Mouse (Mus musculus) midbrain, embryonic 13.5 days (tissue): ENCODE measurements around the gene Dmac2. TPM values are rescaled to one million over a fixed set of nuclear protein-coding genes. Genes with fewer than 3 reads are reported as not detected.

Source experiments
- ATAC-seq: fragments of 200-750 bp; cut with Nextera tagmentation; 2 replicates; pipeline ENCODE4 v1.8.0; 2017; ENCODE audit warnings: mild to moderate bottlenecking, moderate TSS enrichment, moderate library complexity
- H3K27ac ChIP-seq: fragments of 300-500 bp; sonication (generic); 2 replicates; pipeline ENCODE4 v1.5.1; 2015; ENCODE audit warnings: inconsistent platforms, mild to moderate bottlenecking, moderate library complexity
- H3K27me3 ChIP-seq: fragments of 300-500 bp; sonication (generic); 2 replicates; pipeline ENCODE4 v1.6.1; 2015; ENCODE audit warnings: mild to moderate bottlenecking, inconsistent platforms
- H3K36me3 ChIP-seq: fragments of 300-500 bp; sonication (generic); 2 replicates; pipeline ENCODE4 v1.6.1; 2015; ENCODE audit warnings: mild to moderate bottlenecking, inconsistent platforms
- H3K4me1 ChIP-seq: fragments of 300-500 bp; sonication (generic); replicated peaks from 2 replicates; pipeline ENCODE4 v1.6.1; 2015; ENCODE audit warnings: inconsistent platforms
- H3K4me2 ChIP-seq: fragments of 300-500 bp; sonication (generic); replicated peaks from 2 replicates; pipeline ENCODE4 v1.6.1; 2015; ENCODE audit warnings: moderate library complexity, mild to moderate bottlenecking, inconsistent platforms
- H3K4me3 ChIP-seq: fragments of 300-500 bp; sonication (generic); replicated peaks from 2 replicates; pipeline ENCODE4 v1.5.1; 2015; ENCODE audit warnings: mild to moderate bottlenecking, inconsistent platforms
- H3K9ac ChIP-seq: fragments of 300-500 bp; sonication (generic); replicated peaks from 2 replicates; pipeline ENCODE4 v1.6.1; 2015; ENCODE audit warnings: mild to moderate bottlenecking, inconsistent platforms
- H3K9me3 ChIP-seq: fragments of 300-500 bp; sonication (generic); 2 replicates; pipeline ENCODE4 v1.6.1; 2016; ENCODE audit warnings: mild to moderate bottlenecking, inconsistent platforms
- WGBS: fragments of 180-500 bp; shearing (Covaris S2); methylation state at CpG from one replicate; pipeline ENCODE4 v1.1.7; 2015; 5-methylcytosine and 5-hydroxymethylcytosine counted together
- polyA plus RNA-seq: library from polyadenylated mRNA; unstranded; fragments of >200 nt; fragmentation: Nextera tagmentation; extraction: Ambion mirVana; gene quantifications from 2 replicates; pipeline ENCODE4 v1.2.1, GENCODE M21; 2015

The Dmac2 gene
- polyA plus RNA-seq, 1 experiment from 2014 or later, result 34.2 TPM

DNA sequence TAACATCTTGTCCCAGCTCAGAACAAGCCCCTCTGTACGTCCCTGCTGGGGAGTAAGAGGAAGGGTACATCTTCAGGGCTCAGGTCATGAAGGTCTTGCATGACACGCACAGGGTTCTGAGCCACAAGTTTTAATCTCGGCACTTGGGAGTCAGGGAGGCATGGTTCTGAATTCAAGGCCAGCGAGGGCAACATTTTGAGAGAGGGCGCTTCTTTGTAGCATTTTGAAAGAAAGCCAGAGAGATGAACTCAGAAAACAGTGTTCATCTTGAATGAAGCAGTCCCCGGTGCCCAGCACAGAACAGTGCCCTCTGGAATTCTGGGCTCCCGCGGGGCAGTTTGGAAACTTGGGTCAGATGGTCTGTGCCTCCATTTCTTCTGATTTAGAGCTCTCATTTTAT lies 47.2 kb downstream of the Dmac2 start:
- 93% methylated on average over 8 of the region's 8 CpGs for WGBS
- Histone ChIP-seq H3K27ac (no peak overlapping the region), H3K9ac (no peak overlapping the region), H3K9me3 (no peaks in the 10 kb centered on the region), H3K4me2 (no peak overlapping the region), H3K4me3 (no peak overlapping the region), H3K4me1 (no peaks in the 10 kb centered on the region), H3K36me3 (peaks cover 57% of the 10 kb centered on the region), H3K27me3 (no peaks in the 10 kb centered on the region)
- ATAC-seq, result no peak

DNA sequence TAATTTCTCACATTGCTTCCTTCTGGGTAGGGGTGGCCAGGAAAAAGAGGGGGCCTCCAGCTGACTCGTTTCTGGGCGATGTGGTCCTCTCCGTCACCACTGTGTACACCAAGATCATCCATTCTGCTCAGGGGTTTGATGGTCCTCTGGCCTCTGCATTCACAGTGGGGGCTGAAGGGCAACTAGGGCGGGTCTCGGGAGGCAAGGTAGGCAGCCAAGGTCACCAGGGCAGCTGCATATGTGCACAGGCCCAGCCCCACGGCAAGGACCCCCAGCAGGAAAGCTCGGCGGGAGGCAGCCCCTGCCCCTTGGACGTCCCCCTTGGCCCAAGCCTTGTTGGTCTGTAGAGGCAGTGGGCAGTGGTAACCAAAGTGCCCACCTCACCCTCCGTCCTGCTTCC lies 49.9 kb downstream of the Dmac2 start:
- H3K36me3 ChIP-seq, result peaks cover 48% of the 10 kb centered on the region
- H3K27me3 ChIP-seq, result peaks cover 13% of the 10 kb centered on the region
- H3K27ac ChIP-seq, result no peak overlapping the region
- ATAC-seq, result no peak
- WGBS, result 89% methylated on average over 10 of the region's 10 CpGs
- H3K4me2 ChIP-seq, result no peak overlapping the region
- no peaks in the 10 kb centered on the region for H3K9me3 ChIP-seq
- no peaks in the 10 kb centered on the region for H3K4me1 ChIP-seq
- no peak overlapping the region for H3K4me3 ChIP-seq
- no peak overlapping the region for H3K9ac ChIP-seq

DNA sequence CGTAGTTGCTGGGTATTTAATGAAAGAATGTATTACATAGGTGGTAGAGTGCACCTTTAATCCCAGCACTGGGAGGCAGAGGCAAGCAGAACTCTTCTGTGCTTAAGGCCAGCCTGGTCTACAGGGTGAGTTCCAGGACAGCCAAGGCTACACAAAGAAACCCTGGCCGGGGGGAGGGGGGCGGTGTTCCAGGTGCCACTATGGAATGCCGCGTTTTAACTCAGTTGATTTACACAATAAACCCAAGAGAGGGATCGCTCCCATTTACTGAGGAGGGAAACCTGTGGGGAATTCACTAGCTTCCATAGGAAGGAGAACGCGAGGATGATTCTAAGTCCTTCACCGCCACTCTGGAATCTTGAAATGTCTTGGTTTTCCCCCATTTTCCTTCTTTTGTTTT lies 50.4 kb downstream of the Dmac2 start:
- Histone ChIP-seq H3K36me3 (peaks cover 43% of the 10 kb centered on the region), H3K4me1 (no peaks in the 10 kb centered on the region; the same call in 1 of the 2 replicates), H3K4me3 (no peak overlapping the region), H3K9ac (no peak overlapping the region), H3K27ac (no peak overlapping the region), H3K9me3 (no peaks in the 10 kb centered on the region), H3K4me2 (no peak overlapping the region), H3K27me3 (peaks cover 18% of the 10 kb centered on the region)
- no peak for ATAC-seq
- 88% methylated on average over 9 of the region's 9 CpGs for WGBS

DNA sequence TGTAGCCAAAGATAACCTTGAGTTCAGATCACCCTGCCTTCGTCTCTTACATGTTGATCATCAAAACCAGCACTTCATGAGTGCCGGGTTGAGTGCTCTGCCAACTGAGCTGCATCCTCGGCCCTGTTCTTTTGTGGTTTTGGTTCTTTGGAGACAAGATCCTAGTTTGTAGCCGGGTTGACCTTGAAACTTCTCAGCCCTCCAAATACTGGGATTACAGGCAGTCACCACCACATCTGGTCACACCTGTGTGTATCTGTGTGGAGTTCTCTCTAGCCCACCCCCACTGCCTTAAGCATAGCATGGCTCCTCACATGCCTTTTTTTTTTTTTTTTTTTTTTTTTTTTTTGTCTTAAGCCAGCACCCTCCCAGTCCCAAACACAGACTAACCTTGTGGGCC lies 50.9 kb downstream of the Dmac2 start:
- H3K27me3 ChIP-seq, result peaks cover 22% of the 10 kb centered on the region
- peaks cover 38% of the 10 kb centered on the region for H3K36me3 ChIP-seq
- WGBS, result 90% methylated on average over 4 of the region's 4 CpGs
- H3K4me1 ChIP-seq, result peaks cover 4% of the 10 kb centered on the region
- H3K9me3 ChIP-seq, result no peaks in the 10 kb centered on the region
- no peak overlapping the region for H3K9ac ChIP-seq
- no peak overlapping the region for H3K27ac ChIP-seq
- no peak for ATAC-seq
- H3K4me3 ChIP-seq, result no peak overlapping the region
- H3K4me2 ChIP-seq, result no peak overlapping the region

DNA sequence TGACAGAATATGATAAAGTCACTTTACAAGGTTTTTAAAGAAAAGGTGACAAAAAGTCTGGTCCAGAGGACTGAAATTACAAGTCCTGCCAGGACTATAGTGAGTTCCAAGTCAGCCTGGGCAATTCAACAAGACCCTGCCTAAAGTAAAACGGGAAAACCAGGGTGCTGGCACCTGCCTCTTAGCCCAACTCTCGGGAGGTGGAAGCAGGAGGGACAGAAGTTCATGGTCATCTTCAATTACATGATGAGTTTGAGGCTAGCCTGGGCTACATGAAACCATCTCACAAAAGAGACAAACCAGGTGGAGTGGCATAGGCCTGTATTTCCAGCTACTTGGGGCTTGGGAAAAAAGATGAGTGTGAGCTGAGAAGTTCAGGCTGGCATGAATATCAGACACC lies 52.5 kb downstream of the Dmac2 start:
- no peak overlapping the region for H3K27ac ChIP-seq
- ATAC-seq, result no peak
- H3K4me3 ChIP-seq, result no peak overlapping the region
- H3K9ac ChIP-seq, result no peak overlapping the region
- H3K9me3 ChIP-seq, result no peaks in the 10 kb centered on the region
- H3K4me2 ChIP-seq, result no peak overlapping the region
- peaks cover 22% of the 10 kb centered on the region for H3K36me3 ChIP-seq
- H3K4me1 ChIP-seq, result peaks cover 6% of the 10 kb centered on the region
- 83% methylated on average over 2 of the region's 2 CpGs for WGBS
- peaks cover 29% of the 10 kb centered on the region for H3K27me3 ChIP-seq

DNA sequence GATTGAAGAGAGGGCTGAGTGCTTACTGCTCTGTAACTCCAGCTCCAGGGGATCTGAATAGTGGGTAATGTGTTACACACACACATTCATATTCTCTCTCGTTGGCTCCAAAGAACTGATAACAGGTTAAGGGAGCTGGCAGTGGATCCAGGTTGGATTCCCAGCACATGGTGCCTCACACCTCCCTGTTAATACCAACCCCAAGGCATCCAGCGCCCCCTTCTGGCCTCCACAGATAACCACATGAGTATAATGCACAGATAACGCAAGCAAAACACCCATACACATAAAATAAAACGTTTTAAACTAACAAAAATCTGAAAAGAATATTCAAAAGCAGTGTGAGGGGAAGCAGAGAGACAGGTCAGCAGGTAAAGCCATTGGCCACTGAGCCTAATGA lies 53.2 kb downstream of the Dmac2 start:
- H3K27me3 ChIP-seq, result peaks cover 29% of the 10 kb centered on the region
- WGBS, result 52% methylated on average over 4 of the region's 4 CpGs
- peaks cover 17% of the 10 kb centered on the region for H3K36me3 ChIP-seq
- no peak for ATAC-seq
- H3K9me3 ChIP-seq, result no peaks in the 10 kb centered on the region
- peaks cover 6% of the 10 kb centered on the region for H3K4me1 ChIP-seq
- no peak overlapping the region for H3K27ac ChIP-seq
- H3K9ac ChIP-seq, result no peak overlapping the region
- no peak overlapping the region for H3K4me2 ChIP-seq
- no peak overlapping the region for H3K4me3 ChIP-seq

DNA sequence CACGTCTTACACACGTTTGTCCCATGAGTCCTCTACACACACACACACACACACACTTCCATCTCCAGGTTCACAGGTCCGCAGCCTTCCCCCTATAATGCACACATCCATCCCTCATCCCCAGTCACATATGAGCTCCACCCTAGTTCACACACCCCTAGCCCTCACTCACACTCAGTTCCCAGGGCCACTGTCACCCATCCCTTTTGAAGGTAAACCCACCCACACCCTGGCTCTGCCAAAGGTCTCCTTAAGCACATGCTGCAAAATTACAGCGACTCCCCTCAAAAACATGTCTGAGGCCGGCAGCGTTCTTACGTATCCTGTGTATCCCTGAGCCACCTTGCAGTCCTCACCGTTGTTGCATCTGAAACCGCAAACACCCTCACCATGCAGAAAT lies 55.1 kb downstream of the Dmac2 start:
- H3K4me1 ChIP-seq, result peaks cover 6% of the 10 kb centered on the region
- ATAC-seq, result no peak
- WGBS, result 33% methylated on average over 9 of the region's 9 CpGs
- H3K4me2 ChIP-seq, result peak overlapping the region; percentile 58
- peak overlapping the region; percentile 66 for H3K9ac ChIP-seq
- peaks cover 4% of the 10 kb centered on the region; the same call in 1 of the 2 replicates for H3K36me3 ChIP-seq
- no peak overlapping the region for H3K27ac ChIP-seq
- no peaks in the 10 kb centered on the region for H3K9me3 ChIP-seq
- H3K27me3 ChIP-seq, result peaks cover 41% of the 10 kb centered on the region
- peak overlapping the region; percentile 38 for H3K4me3 ChIP-seq

DNA sequence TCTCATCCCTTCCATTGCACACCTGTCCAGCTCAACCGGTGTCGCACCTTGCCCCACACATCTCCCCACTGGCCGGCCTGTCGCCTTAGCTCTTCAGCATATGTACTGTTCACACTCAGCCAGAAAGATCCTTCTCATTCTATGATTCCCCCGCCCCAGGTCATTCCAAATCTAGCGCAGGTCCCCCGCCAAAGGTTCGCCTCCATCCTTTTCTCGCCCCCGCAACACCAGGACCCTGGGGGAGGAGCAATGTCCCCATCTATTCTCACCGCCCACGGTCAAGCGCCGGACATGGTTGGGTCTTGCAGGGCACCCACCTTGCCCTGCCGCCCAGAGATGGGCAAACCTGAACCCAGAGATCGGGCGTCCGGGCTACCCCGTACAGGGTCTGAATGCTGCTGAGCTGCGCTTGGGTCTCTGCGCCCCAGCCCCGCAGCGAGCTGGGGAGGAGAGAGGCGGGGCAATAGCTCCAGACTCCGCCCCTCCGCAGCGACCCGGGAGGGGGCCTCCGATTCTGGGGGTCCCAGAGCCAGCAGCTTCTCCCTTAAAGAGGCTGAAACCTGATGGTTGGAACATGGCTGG lies 55.6 kb downstream of the Dmac2 start, which contains the start of gene Tmem91:
TSS of gene Tmem91 (minus strand) at position 448 of the 582 bp plus-strand sequence.
- Histone ChIP-seq H3K4me3 (peak within 1 kb of the TSS; percentile 38), H3K9ac (peak within 1 kb of the TSS; percentile 66), H3K4me1 (peaks cover 6% of the 10 kb centered on the region), H3K36me3 (peaks cover 4% of the 10 kb centered on the region; the same call in 1 of the 2 replicates), H3K4me2 (peak within 1 kb of the TSS; percentile 58), H3K9me3 (no peaks in the 10 kb centered on the region), H3K27me3 (peaks cover 42% of the 10 kb centered on the region), H3K27ac (no peak within 1 kb of the TSS)
- WGBS, result 3% methylated on average over 29 of the region's 29 CpGs
- ATAC-seq, result peak; percentile 70

Other genes with a start within 250 kb of the Dmac2 start
- gene Cnfn, start 249.7 kb upstream of the Dmac2 start, polyA plus RNA-seq, result 0.32 TPM in 1 of 2 replicates, not detected in the other
- 8.4 and 9.9 TPM in 2 replicates for gene Lipe, start 220.7 kb upstream of the Dmac2 start, polyA plus RNA-seq
- gene Cxcl17, start 206.5 kb upstream of the Dmac2 start, polyA plus RNA-seq, result 0.51 and 0.73 TPM in 2 replicates
- 0.34 and 0.43 TPM in 2 replicates for gene Ceacam1, start 141.8 kb upstream of the Dmac2 start, polyA plus RNA-seq
- gene Ceacam2, start 79.6 kb upstream of the Dmac2 start, polyA plus RNA-seq, result not detected in 2 replicates
- not detected in 2 replicates for gene Erich4, start 3.5 kb upstream of the Dmac2 start, polyA plus RNA-seq
- gene B3gnt8, start 7.2 kb downstream of the Dmac2 start, polyA plus RNA-seq, result 0.55 and 0.57 TPM in 2 replicates
- 47.9 and 50.5 TPM in 2 replicates for gene Bckdha, start 39.6 kb downstream of the Dmac2 start, polyA plus RNA-seq
- gene Exosc5, start 39.8 kb downstream of the Dmac2 start, polyA plus RNA-seq, result 44.2 and 44.8 TPM in 2 replicates
- 8.8 and 9.7 TPM in 2 replicates for gene Tmem91, start 55.8 kb downstream of the Dmac2 start, polyA plus RNA-seq
- 40.3 and 41.4 TPM in 2 replicates for gene B9d2, start 61.4 kb downstream of the Dmac2 start, polyA plus RNA-seq
- 0.59 and 1.2 TPM in 2 replicates for gene Tgfb1, start 67.6 kb downstream of the Dmac2 start, polyA plus RNA-seq
- gene Ccdc97, start 99.7 kb downstream of the Dmac2 start, polyA plus RNA-seq, result 29.9 and 35.9 TPM in 2 replicates
- gene Hnrnpul1, start 135.3 kb downstream of the Dmac2 start, polyA plus RNA-seq, result 53.5 and 56.2 TPM in 2 replicates
- 17.5 and 18.9 TPM in 2 replicates for gene Axl, start 169.3 kb downstream of the Dmac2 start, polyA plus RNA-seq
- 0.84 and 1.0 TPM in 2 replicates for gene Cyp2s1, start 197.5 kb downstream of the Dmac2 start, polyA plus RNA-seq